Mouse (Mus musculus) brown adipose tissue, adult 24 weeks (tissue): ENCODE results near the gene Col4a2. TPM values are rescaled to one million over a fixed set of nuclear protein-coding genes. Genes with fewer than 3 reads are reported as not detected.

Experiments used
- H3K27ac ChIP-seq: fragments of 200-500 bp; replicated peaks from 2 replicates; pipeline ENCODE4 v1.5.1; 2012; ENCODE audit warnings: low read depth, mild to moderate bottlenecking, low read length
- H3K4me1 ChIP-seq: fragments of 200-500 bp; 2 replicates; pipeline ENCODE4 v1.6.1; 2012; ENCODE audit warnings: low read length, mixed read lengths; ENCODE audit not compliant: control insufficient read depth, insufficient read depth, insufficient read length
- H3K4me3 ChIP-seq: fragments of 200-500 bp; 2 replicates; pipeline ENCODE4 v1.5.1; 2012; ENCODE audit warnings: low read depth, mild to moderate bottlenecking, low read length, moderate library complexity; ENCODE audit not compliant: insufficient read depth
- polyA plus RNA-seq: library from polyadenylated mRNA; stranded (reverse); fragments of >200 nt; gene quantifications from 2 replicates; pipeline ENCODE4 v1.2.4, GENCODE M21; 2012; ENCODE audit not compliant: missing spikeins, insufficient read depth, insufficient read length

Col4a2 gene
- polyA plus RNA-seq, 1 experiment = 51.1 TPM

DNA sequence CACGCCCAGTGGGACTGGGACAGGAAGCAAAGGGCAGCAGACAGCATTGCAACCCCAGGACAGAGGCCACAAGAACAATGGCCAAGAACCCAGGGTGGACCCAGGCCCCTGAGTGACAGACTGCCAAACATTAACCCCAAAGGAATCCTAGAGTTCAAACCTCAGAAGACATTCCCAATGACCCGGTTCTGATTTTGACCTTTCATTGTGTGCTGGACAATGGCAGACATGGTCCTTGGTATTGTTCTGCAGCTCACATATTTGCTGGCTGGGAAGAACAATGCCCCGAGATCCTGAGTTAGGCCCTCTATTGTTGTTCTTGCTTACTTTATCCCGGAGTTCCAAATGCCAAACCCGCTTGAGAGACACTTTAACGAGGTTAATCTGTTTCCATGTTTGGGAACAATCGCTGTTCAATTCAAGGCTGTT lies 4.0 kb upstream of the Col4a2 start:
- Histone ChIP-seq H3K4me3 (peak overlapping the region; percentile 54), H3K27ac (peak overlapping the region; percentile 96), H3K4me1 (peaks cover 49% of the 10 kb centered on the region)

DNA sequence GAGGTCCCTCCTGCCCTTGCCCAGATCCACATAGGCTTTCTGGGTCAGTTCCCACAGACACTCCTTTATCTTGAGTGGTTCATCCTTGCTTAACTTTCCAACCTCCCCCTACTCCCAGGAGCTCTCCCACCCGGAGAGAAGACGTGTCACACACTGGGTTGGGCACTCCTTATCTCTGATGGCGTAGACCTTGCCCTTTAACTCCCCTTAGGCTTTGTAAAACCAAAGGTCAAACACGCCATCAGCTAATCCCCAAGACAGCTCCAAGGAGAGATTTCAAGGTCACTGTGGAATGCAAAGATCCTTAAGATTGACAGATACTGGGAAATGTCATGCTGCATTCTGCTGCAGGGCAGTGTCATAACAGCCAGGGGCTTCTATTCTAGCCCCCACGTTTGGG lies 3.4 kb upstream of the Col4a2 start:
- Histone ChIP-seq H3K4me1 (peaks cover 44% of the 10 kb centered on the region), H3K4me3 (peak overlapping the region; percentile 54), H3K27ac (peak overlapping the region; percentile 96)

GRCm38 (mm10) chr8:11310049-11310448 lies 2.6 kb upstream of the Col4a2 start:
- Histone ChIP-seq H3K4me3 (peak overlapping the region; percentile 54), H3K4me1 (peaks cover 36% of the 10 kb centered on the region), H3K27ac (peak overlapping the region; percentile 96)

DNA sequence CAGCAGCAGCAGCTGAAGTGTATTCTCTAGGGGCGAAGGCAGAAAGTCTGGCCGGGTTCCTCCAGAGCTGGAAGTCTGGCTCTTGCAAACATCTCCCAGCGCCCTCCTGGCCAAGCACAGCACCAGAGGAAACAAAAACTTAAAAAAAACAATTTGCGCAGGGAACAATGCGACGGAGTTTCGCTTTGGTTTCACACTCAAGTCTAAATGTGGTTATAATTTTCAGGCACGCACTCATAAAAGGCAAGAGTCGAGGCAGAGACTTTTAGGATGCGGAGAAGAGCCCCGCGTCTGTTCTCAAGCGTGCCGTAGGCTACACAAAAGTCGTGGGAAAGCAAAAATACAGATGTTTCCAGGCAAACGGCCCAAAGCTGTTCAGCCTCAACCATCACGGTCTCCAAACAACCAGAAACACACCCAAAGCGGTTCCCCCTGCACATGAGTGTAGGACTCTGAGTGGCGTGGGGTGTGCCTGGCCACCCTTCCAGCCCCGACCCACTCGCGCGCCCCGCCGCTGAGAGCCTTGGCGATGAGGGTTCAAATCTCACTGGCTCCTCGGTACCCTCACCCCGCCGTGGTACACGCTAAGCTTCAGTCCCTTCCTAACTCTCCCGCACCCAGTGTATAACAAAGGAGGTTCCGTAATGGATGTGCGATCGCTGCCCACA lies 790 bp upstream of the Col4a2 start:
- peak overlapping the region; percentile 97 for H3K27ac ChIP-seq
- H3K4me1 ChIP-seq = peaks cover 36% of the 10 kb centered on the region
- H3K4me3 ChIP-seq = peak overlapping the region; percentile 83

DNA sequence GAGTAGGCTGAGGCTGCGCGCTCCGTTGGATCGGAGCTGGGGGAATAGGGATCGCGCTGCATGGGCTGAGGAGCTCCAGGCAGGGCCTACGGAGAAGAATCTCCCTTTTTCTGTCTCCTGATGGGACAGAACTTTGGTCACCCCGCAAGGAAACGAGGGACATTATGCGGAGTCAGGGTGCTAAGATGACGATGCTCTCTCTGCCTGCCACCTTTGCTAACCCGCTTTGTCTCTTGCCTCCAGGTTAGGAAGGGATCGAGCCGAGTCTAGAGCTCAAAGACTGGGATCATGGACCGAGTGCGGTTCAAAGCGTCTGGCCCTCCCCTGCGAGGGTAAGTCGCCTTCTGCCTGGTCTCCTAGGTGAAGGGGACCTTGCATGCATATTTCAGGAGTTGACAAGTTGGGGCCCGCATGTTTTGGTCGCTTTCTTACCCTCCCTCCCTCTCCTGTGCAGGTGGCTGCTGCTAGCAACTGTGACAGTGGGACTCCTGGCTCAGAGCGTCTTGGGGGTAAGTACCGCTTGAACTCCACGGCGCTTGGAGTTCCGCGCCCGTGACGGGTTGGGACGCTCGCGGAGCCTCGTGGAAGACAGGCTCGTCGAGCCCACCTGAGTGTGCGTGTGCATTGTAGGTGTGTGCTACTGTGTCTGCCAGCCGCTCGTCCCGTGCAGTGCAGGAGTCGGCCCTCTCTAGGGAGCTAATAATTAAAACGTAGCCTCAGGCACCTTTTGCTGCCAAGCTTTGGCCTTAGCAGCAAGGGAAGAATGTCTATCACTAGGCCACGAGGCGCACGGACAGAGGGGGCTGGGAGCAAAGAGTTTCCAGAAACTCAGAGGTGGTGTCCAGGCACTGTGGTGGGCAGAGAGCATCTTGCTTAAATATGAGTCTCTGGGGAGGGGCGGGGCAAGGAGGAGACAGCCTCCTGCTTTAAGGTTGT lies 839 bp downstream of the Col4a2 start:
- Histone ChIP-seq H3K4me3 (peak overlapping the region; percentile 83), H3K4me1 (peaks cover 29% of the 10 kb centered on the region), H3K27ac (peak overlapping the region; percentile 97)

GRCm38 (mm10) chr8:11314613-11315012 lies 2.0 kb downstream of the Col4a2 start:
- peaks cover 28% of the 10 kb centered on the region for H3K4me1 ChIP-seq
- peak overlapping the region; percentile 83 for H3K4me3 ChIP-seq
- H3K27ac ChIP-seq = peak overlapping the region; percentile 97

DNA sequence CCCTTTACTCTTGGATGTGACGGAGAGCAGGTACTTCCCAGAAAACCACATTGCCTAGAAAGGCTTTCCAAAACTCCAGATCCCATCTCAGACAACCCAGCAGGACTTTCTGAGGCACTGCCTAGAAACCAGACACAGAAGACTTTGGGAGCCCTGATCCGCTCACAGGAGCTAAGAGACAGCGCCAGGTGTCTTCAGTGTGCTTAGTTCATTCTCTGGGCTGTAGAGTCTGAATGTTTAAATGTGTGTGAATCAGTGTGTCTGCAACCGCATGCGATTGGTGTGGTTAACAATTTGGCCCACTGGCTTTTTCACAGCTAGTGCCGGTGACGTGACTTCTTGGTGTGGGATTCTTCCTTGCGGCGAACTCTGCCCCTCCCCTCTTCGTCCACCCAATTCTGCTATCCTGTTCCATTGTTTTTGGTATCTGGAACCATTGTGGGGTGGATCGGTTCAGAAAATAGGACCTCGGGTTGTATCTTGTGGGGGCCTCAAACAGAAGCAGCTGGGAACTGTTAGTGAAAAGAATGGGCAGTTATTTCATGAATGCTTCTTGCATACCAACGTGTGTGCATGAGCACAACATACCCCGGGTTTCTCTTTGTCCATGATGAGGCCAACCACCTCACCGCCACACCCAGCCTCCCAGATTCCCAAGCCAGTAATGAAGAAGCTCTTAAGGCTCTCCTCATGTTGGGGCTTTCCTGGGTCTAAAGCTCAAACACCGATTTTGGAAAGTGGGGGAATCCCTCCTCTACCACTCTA lies 2.8 kb downstream of the Col4a2 start:
- peaks cover 30% of the 10 kb centered on the region for H3K4me1 ChIP-seq
- H3K4me3 ChIP-seq = peak overlapping the region; percentile 83
- H3K27ac ChIP-seq = peak overlapping the region; percentile 97

DNA sequence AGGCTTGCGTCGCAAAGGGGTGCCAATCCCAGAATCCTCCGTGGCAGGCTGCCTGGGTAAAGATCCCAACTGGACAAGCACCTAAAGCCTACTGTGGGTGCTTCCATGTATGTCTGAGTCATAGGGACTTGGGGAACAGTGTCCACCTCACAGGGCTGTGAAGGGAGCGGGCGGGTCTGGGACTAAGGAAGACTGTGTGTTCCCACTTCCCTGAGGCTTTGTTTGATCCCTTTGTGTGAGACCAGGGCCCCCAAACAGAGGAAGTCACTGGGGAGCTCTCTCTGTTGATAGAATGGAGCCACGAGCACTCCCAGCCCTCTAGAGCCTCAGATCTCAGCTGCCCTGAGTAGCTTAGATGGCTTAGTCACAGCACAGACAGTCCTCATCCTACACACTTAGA lies 3.5 kb downstream of the Col4a2 start:
- peak overlapping the region; percentile 97 for H3K27ac ChIP-seq
- H3K4me1 ChIP-seq = peaks cover 36% of the 10 kb centered on the region
- H3K4me3 ChIP-seq = peak overlapping the region; percentile 83

GRCm38 (mm10) chr8:11319405-11319804 lies 6.8 kb downstream of the Col4a2 start:
- H3K27ac ChIP-seq = peak overlapping the region; percentile 41
- H3K4me3 ChIP-seq = no peak overlapping the region
- peaks cover 55% of the 10 kb centered on the region for H3K4me1 ChIP-seq

- Histone ChIP-seq H3K4me3 (no peak overlapping the region), H3K4me1 (peaks cover 67% of the 10 kb centered on the region), H3K27ac (peak overlapping the region; percentile 86)
Observed at GRCm38 (mm10) chr8:11321841-11322240, 9.2 kb downstream of the Col4a2 start.

GRCm38 (mm10) chr8:11322724-11323585 lies 10.3 kb downstream of the Col4a2 start:
- Histone ChIP-seq H3K4me3 (no peak overlapping the region), H3K4me1 (peaks cover 72% of the 10 kb centered on the region)

GRCm38 (mm10) chr8:11323681-11324080 lies 11.1 kb downstream of the Col4a2 start:
- Histone ChIP-seq H3K27ac (peak overlapping the region; percentile 98), H3K4me1 (peaks cover 71% of the 10 kb centered on the region), H3K4me3 (no peak overlapping the region)

More at GRCm38 (mm10) chr8:11322724-11323585, 10.3 kb downstream of the Col4a2 start:
- H3K27ac ChIP-seq = peak overlapping the region; percentile 98

GRCm38 (mm10) chr8:11324801-11325395 lies 12.3 kb downstream of the Col4a2 start:
- H3K4me1 ChIP-seq = peaks cover 66% of the 10 kb centered on the region

GRCm38 (mm10) chr8:11327298-11327697 lies 14.7 kb downstream of the Col4a2 start:
- Histone ChIP-seq H3K4me1 (peaks cover 69% of the 10 kb centered on the region), H3K4me3 (no peak overlapping the region), H3K27ac (peak overlapping the region; percentile 24; the same call in 1 of the 2 replicates)

More at GRCm38 (mm10) chr8:11324801-11325395, 12.3 kb downstream of the Col4a2 start:
- Histone ChIP-seq H3K4me3 (no peak overlapping the region), H3K27ac (peak overlapping the region; percentile 98)
